Mouse (Mus musculus) embryonic facial prominence, embryonic 13.5 days (tissue): ENCODE results near the gene Fzr1. TPM values are rescaled to one million over a fixed set of nuclear protein-coding genes. Genes with fewer than 3 reads are reported as not detected.

Experiments used
- ATAC-seq: fragments of 200-750 bp; cut with Nextera tagmentation; 2 replicates; pipeline ENCODE4 v1.8.0; 2017; ENCODE audit warnings: low read depth; ENCODE audit not compliant: insufficient number of reproducible peaks, insufficient read depth, low FRiP score, low TSS enrichment
- H3K27ac ChIP-seq: fragments of 300-500 bp; sonication (generic); 2 replicates; pipeline ENCODE4 v1.5.1; 2015; ENCODE audit warnings: moderate library complexity, mild to moderate bottlenecking, inconsistent platforms
- H3K27me3 ChIP-seq: fragments of 300-500 bp; sonication (generic); 2 replicates; pipeline ENCODE4 v1.6.1; 2015; ENCODE audit warnings: mild to moderate bottlenecking, inconsistent platforms
- H3K36me3 ChIP-seq: fragments of 300-500 bp; sonication (generic); 2 replicates; pipeline ENCODE4 v1.6.1; 2015; ENCODE audit warnings: mild to moderate bottlenecking, inconsistent platforms
- H3K4me1 ChIP-seq: fragments of 300-500 bp; sonication (generic); 2 replicates; pipeline ENCODE4 v1.6.1; 2015; ENCODE audit warnings: inconsistent platforms
- H3K4me2 ChIP-seq: fragments of 300-500 bp; sonication (generic); 2 replicates; pipeline ENCODE4 v1.6.1; 2015; ENCODE audit warnings: moderate library complexity, mild to moderate bottlenecking, inconsistent platforms
- H3K4me3 ChIP-seq: fragments of 300-500 bp; sonication (generic); 2 replicates; pipeline ENCODE4 v1.5.1; 2015; ENCODE audit warnings: mild to moderate bottlenecking, inconsistent platforms
- H3K9ac ChIP-seq: fragments of 300-500 bp; sonication (generic); 2 replicates; pipeline ENCODE4 v1.6.1; 2015; ENCODE audit warnings: mild to moderate bottlenecking, inconsistent platforms
- H3K9me3 ChIP-seq: fragments of 300-500 bp; sonication (generic); 2 replicates; pipeline ENCODE4 v1.6.1; 2016; ENCODE audit warnings: inconsistent platforms
- WGBS: fragments of 180-500 bp; shearing (Covaris S2); methylation state at CpG from one replicate; pipeline ENCODE4 v1.1.7; 2015; ENCODE audit warnings: mixed read lengths; 5-methylcytosine and 5-hydroxymethylcytosine counted together
- microRNA-seq: library from miRNA; unstranded; fragments of <30 nt; microRNA quantifications from one replicate; pipeline ENCODE4, GENCODE M21; 2016
- polyA plus RNA-seq: library from polyadenylated mRNA; unstranded; fragments of >200 nt; fragmentation: Nextera tagmentation; extraction: Ambion mirVana; gene quantifications from 2 replicates; pipeline ENCODE4 v1.2.1, GENCODE M21; 2015

Gene Fzr1
- polyA plus RNA-seq, 1 experiment from 2014 or later: 119 TPM

GRCm38 (mm10) chr10:81320550-81321347, 57.6 kb downstream of the Fzr1 start, which contains the start of gene Cactin:
TSS of gene Cactin (plus strand) at chr10:81321103.
- H3K9me3 ChIP-seq: no peaks in the 10 kb centered on the region
- H3K27me3 ChIP-seq: no peaks in the 10 kb centered on the region
- peak; percentile 89 for ATAC-seq
- peaks cover 59% of the 10 kb centered on the region for H3K36me3 ChIP-seq
- peaks cover 47% of the 10 kb centered on the region for H3K4me1 ChIP-seq
- under 1% methylated on average over 68 of the region's 68 CpGs for WGBS
- peak within 1 kb of the TSS; percentile 90 for H3K4me2 ChIP-seq
- peak within 1 kb of the TSS; percentile 93 for H3K27ac ChIP-seq
- H3K4me3 ChIP-seq: peak within 1 kb of the TSS; percentile 96
- H3K9ac ChIP-seq: peak within 1 kb of the TSS; percentile 95

- H3K27ac ChIP-seq: peak overlapping the region; percentile 93
- under 1% methylated on average over 38 of the region's 38 CpGs for WGBS
- H3K27me3 ChIP-seq: no peaks in the 10 kb centered on the region
- ATAC-seq: peak; percentile 87
- peaks cover 59% of the 10 kb centered on the region for H3K36me3 ChIP-seq
- peak overlapping the region; percentile 96 for H3K4me3 ChIP-seq
- H3K4me1 ChIP-seq: peaks cover 47% of the 10 kb centered on the region
- H3K9me3 ChIP-seq: no peaks in the 10 kb centered on the region
- H3K9ac ChIP-seq: peak overlapping the region; percentile 69
- peak overlapping the region; percentile 90 for H3K4me2 ChIP-seq
These were observed 58.4 kb downstream of the Fzr1 start for GRCm38 (mm10) chr10:81319741-81320549.

- peak overlapping the region; percentile 69 for H3K9ac ChIP-seq
- no peaks in the 10 kb centered on the region for H3K9me3 ChIP-seq
- H3K36me3 ChIP-seq: peaks cover 59% of the 10 kb centered on the region
- ATAC-seq: no peak
- WGBS: 38% methylated on average over 8 of the region's 8 CpGs
- peak overlapping the region; percentile 90 for H3K4me2 ChIP-seq
- H3K27ac ChIP-seq: peak overlapping the region; percentile 93
- peak overlapping the region; percentile 96 for H3K4me3 ChIP-seq
- H3K4me1 ChIP-seq: peaks cover 47% of the 10 kb centered on the region
- H3K27me3 ChIP-seq: no peaks in the 10 kb centered on the region
These were observed 59.0 kb downstream of the Fzr1 start for GRCm38 (mm10) chr10:81319330-81319699.

- Histone ChIP-seq H3K27me3 (no peaks in the 10 kb centered on the region), H3K4me3 (peak overlapping the region; percentile 96), H3K27ac (peak overlapping the region; percentile 93), H3K36me3 (peaks cover 59% of the 10 kb centered on the region), H3K9ac (peak overlapping the region; percentile 69), H3K9me3 (no peaks in the 10 kb centered on the region), H3K4me2 (peak overlapping the region; percentile 90), H3K4me1 (peaks cover 47% of the 10 kb centered on the region)
- WGBS: 88% methylated on average over 13 of the region's 13 CpGs
- no peak for ATAC-seq
These were observed 59.6 kb downstream of the Fzr1 start for GRCm38 (mm10) chr10:81318589-81319329.

DNA sequence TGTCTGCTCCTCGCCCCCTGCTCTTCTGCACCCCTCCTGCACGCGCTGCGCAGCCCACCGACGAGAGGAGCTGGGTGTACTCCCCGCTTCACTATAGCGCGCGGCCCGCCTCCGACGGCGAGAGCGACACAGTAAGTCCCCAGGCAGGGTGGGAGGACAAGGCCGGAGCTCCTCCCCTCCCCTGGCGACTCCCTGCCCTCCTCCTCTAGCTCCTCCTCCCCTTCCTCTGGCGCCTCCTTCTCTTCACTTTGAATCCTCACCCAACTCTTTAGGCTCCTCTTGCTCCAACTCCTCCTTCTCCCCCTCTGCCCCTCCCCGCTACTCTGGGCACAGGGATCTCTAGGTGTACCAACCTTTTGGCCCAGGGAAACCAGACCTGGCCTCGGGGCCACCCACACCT, 61.0 kb downstream of the Fzr1 start:
- Histone ChIP-seq H3K9me3 (no peaks in the 10 kb centered on the region), H3K27ac (peak overlapping the region; percentile 45; the same call in 1 of the 2 replicates), H3K4me3 (peak overlapping the region; percentile 29), H3K4me1 (peaks cover 43% of the 10 kb centered on the region), H3K9ac (peak overlapping the region; percentile 67), H3K4me2 (peak overlapping the region; percentile 57), H3K36me3 (peaks cover 59% of the 10 kb centered on the region), H3K27me3 (no peaks in the 10 kb centered on the region)
- WGBS: 13% methylated on average over 20 of the region's 20 CpGs
- no peak for ATAC-seq

GRCm38 (mm10) chr10:81316338-81317060, 61.8 kb downstream of the Fzr1 start:
- H3K9me3 ChIP-seq: no peaks in the 10 kb centered on the region
- H3K4me1 ChIP-seq: peaks cover 36% of the 10 kb centered on the region
- H3K4me2 ChIP-seq: peak overlapping the region; percentile 57
- peak overlapping the region; percentile 29 for H3K4me3 ChIP-seq
- H3K27ac ChIP-seq: peak overlapping the region; percentile 33; the same call in 1 of the 2 replicates
- 44% methylated on average over 16 of the region's 16 CpGs for WGBS
- peak overlapping the region; percentile 67 for H3K9ac ChIP-seq
- peaks cover 66% of the 10 kb centered on the region for H3K36me3 ChIP-seq
- ATAC-seq: no peak
- H3K27me3 ChIP-seq: no peaks in the 10 kb centered on the region

Small RNAs within 50 kb of the gene (microRNA-seq; reads per million reads assigned to microRNA genes)
- gene Mir1191b (not detected), gene Mir6913 (not detected)

Other genes with a start within 250 kb of the Fzr1 start
- gene Zbtb7a, start 243.3 kb downstream of the Fzr1 start, polyA plus RNA-seq: 27.0 and 27.9 TPM in 2 replicates
- gene Pias4, start 210.6 kb downstream of the Fzr1 start, polyA plus RNA-seq: 58.1 and 60.9 TPM in 2 replicates
- gene Eef2, start 201.9 kb downstream of the Fzr1 start, polyA plus RNA-seq: 622 and 633 TPM in 2 replicates
- gene Dapk3, start 195.5 kb downstream of the Fzr1 start, polyA plus RNA-seq: 57.1 and 60.1 TPM in 2 replicates
- gene 4930442H23Rik, start 194.7 kb downstream of the Fzr1 start, polyA plus RNA-seq: not detected in 2 replicates
- not detected in 2 replicates for gene Nmrk2, start 176.5 kb downstream of the Fzr1 start, polyA plus RNA-seq
- 1.3 and 1.8 TPM in 2 replicates for gene Atcay, start 147.7 kb downstream of the Fzr1 start, polyA plus RNA-seq
- 11.8 and 12.0 TPM in 2 replicates for gene Zfr2, start 145.4 kb downstream of the Fzr1 start, polyA plus RNA-seq
- gene Matk, start 125.6 kb downstream of the Fzr1 start, polyA plus RNA-seq: 7.0 and 7.4 TPM in 2 replicates
- 197 and 202 TPM in 2 replicates for gene Mrpl54, start 111.6 kb downstream of the Fzr1 start, polyA plus RNA-seq
- 61.9 and 67.9 TPM in 2 replicates for gene Apba3, start 111.6 kb downstream of the Fzr1 start, polyA plus RNA-seq
- 5.0 and 7.2 TPM in 2 replicates for gene Tjp3, start 86.9 kb downstream of the Fzr1 start, polyA plus RNA-seq
- gene Pip5k1c, start 85.6 kb downstream of the Fzr1 start, polyA plus RNA-seq: 56.0 and 57.6 TPM in 2 replicates
- 43.2 and 46.9 TPM in 2 replicates for gene Cactin, start 57.4 kb downstream of the Fzr1 start, polyA plus RNA-seq
- 7.1 and 7.3 TPM in 2 replicates for gene Tbxa2r, start 49.8 kb downstream of the Fzr1 start, polyA plus RNA-seq
- 0.13 TPM in 1 of 2 replicates, not detected in the other for gene Gipc3, start 35.2 kb downstream of the Fzr1 start, polyA plus RNA-seq
- 109 and 113 TPM in 2 replicates for gene Hmg20b, start 28.0 kb downstream of the Fzr1 start, polyA plus RNA-seq
- 10.7 and 11.0 TPM in 2 replicates for gene Mfsd12, start 21.0 kb downstream of the Fzr1 start, polyA plus RNA-seq
- 1.0 and 1.2 TPM in 2 replicates for gene 4930404N11Rik, start 12.7 kb downstream of the Fzr1 start, polyA plus RNA-seq
- 67.8 and 71.8 TPM in 2 replicates for gene Dohh, start 5.9 kb upstream of the Fzr1 start, polyA plus RNA-seq
- gene Gm48551, start 6.0 kb upstream of the Fzr1 start, polyA plus RNA-seq: 4.1 and 5.0 TPM in 2 replicates
- 1.2 and 1.5 TPM in 2 replicates for gene Gm48552, start 10.5 kb upstream of the Fzr1 start, polyA plus RNA-seq
- gene Smim24, start 14.5 kb upstream of the Fzr1 start, polyA plus RNA-seq: 3.1 and 7.1 TPM in 2 replicates
- 87.0 and 96.1 TPM in 2 replicates for gene Nfic, start 77.1 kb upstream of the Fzr1 start, polyA plus RNA-seq
- 2.1 and 2.5 TPM in 2 replicates for gene Celf5, start 104.2 kb upstream of the Fzr1 start, polyA plus RNA-seq
- 82.3 and 87.9 TPM in 2 replicates for gene Ncln, start 117.9 kb upstream of the Fzr1 start, polyA plus RNA-seq
- 0.25 and 0.31 TPM in 2 replicates for gene S1pr4, start 121.6 kb upstream of the Fzr1 start, polyA plus RNA-seq
- 2.0 and 2.1 TPM in 2 replicates for gene Gna15, start 145.7 kb upstream of the Fzr1 start, polyA plus RNA-seq
- 84.2 and 90.1 TPM in 2 replicates for gene Gna11, start 166.7 kb upstream of the Fzr1 start, polyA plus RNA-seq
- 464 and 465 TPM in 2 replicates for gene Aes, start 181.0 kb upstream of the Fzr1 start, polyA plus RNA-seq
- 63.4 and 71.4 TPM in 2 replicates for gene Tle2, start 196.0 kb upstream of the Fzr1 start, polyA plus RNA-seq
- gene Tle6, start 222.6 kb upstream of the Fzr1 start, polyA plus RNA-seq: 12.8 and 17.2 TPM in 2 replicates
- 1.3 and 2.0 TPM in 2 replicates for gene BC025920, start 227.8 kb upstream of the Fzr1 start, polyA plus RNA-seq
- 52.7 and 54.9 TPM in 2 replicates for gene Sirt6, start 249.3 kb upstream of the Fzr1 start, polyA plus RNA-seq